Mouse (Mus musculus) liver, embryonic 16.5 days (tissue): Measurements from ENCODE around the gene Apol8. TPM values are rescaled to one million over a fixed set of nuclear protein-coding genes. Genes with fewer than 3 reads are reported as not detected.
A peak's percentile ranks its signal among the peaks of the same experiment; 100 is the strongest.

Experiments
- ATAC-seq: fragments of 200-750 bp; cut with Nextera tagmentation; 2 replicates; pipeline ENCODE4 v1.8.0; 2017; ENCODE audit warnings: low read depth, mild to moderate bottlenecking, moderate number of reproducible peaks, moderate library complexity
- H3K27ac ChIP-seq: fragments of 300-500 bp; sonication (generic); 2 replicates; pipeline ENCODE4 v1.5.1; 2014; ENCODE audit warnings: mild to moderate bottlenecking, low read length
- H3K27me3 ChIP-seq: fragments of 300-500 bp; sonication (generic); 2 replicates; pipeline ENCODE4 v1.6.1; 2014; ENCODE audit warnings: low read depth, low read length, mixed read lengths; ENCODE audit not compliant: control insufficient read depth, insufficient read depth
- H3K36me3 ChIP-seq: fragments of 300-500 bp; sonication (generic); 2 replicates; pipeline ENCODE4 v1.6.1; 2014; ENCODE audit warnings: mild to moderate bottlenecking; ENCODE audit not compliant: control insufficient read depth, insufficient read depth
- H3K4me1 ChIP-seq: fragments of 300-500 bp; sonication (generic); 2 replicates; pipeline ENCODE4 v1.6.1; 2014; ENCODE audit warnings: low read depth, low read length, mixed read lengths; ENCODE audit not compliant: control insufficient read depth
- H3K4me2 ChIP-seq: fragments of 300-500 bp; sonication (generic); 2 replicates; pipeline ENCODE4 v1.6.1; 2014; ENCODE audit warnings: low read depth, low read length, mixed read lengths
- H3K4me3 ChIP-seq: fragments of 300-500 bp; sonication (generic); 2 replicates; pipeline ENCODE4 v1.5.1; 2014; ENCODE audit warnings: low read depth, mild to moderate bottlenecking, low read length
- H3K9ac ChIP-seq: fragments of 300-500 bp; sonication (generic); 2 replicates; pipeline ENCODE4 v1.6.1; 2014; ENCODE audit warnings: low read depth, low read length
- H3K9me3 ChIP-seq: fragments of 300-500 bp; sonication (generic); replicated peaks from 2 replicates; pipeline ENCODE4 v1.6.1; 2016; ENCODE audit warnings: low read length; ENCODE audit not compliant: control insufficient read depth
- WGBS: fragments of 180-500 bp; shearing (Covaris S2); extraction: QIAGEN DNeasy Blood & Tissue Kit; methylation state at CpG from one replicate; pipeline ENCODE4 v1.1.7; 2014; ENCODE audit not compliant: insufficient replicate concordance; 5-methylcytosine and 5-hydroxymethylcytosine counted together
- polyA plus RNA-seq: library from polyadenylated mRNA; unstranded; fragments of >200 nt; fragmentation: Nextera tagmentation; extraction: Ambion mirVana; gene quantifications from 2 replicates; pipeline ENCODE4 v1.2.1, GENCODE M21; 2015

Gene Apol8
- polyA plus RNA-seq, 1 experiment from 2014 or later: 26.9 TPM

DNA sequence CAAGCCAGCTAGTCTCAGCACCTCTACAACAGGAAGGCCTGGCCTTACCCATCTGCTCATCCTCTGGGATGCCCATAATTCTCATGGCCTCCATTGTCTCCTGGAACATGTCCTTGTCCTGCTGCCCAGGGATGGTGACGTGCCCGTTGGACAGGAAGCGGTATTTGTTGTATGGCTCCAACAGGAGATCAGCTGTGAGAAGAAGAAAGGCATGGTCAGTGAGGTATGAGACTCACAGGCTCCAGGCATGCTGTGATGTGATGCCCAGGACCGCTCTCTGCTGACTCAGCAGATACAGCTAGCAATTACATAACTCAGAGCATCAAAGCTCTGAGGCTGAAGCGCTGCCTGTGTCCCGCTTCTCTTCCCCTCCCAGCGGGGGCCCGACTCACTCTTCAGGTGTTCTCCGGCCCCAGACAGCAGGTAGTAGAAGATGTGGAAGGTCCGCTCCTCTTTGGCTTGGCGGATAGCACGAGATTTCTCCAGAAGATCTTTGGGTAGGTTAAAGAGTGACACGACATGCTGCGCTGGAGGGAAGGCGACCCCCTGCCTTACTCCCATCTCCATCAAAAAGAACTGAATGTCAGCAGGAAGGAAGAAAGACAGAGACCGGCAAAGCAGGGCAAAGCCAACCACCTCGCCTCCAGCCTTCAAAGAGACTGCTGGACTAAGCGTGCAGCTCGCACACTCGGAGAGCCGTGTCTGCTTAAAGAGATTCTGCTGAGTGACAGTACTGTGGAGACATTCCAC is 34.0 kb upstream of the Apol8 start:
- WGBS: 90% methylated on average over 21 of the region's 21 CpGs
- H3K27me3 ChIP-seq: no peaks in the 10 kb centered on the region
- no peak overlapping the region for H3K27ac ChIP-seq
- no peak for ATAC-seq
- H3K4me1 ChIP-seq: no peaks in the 10 kb centered on the region
- H3K4me3 ChIP-seq: no peak overlapping the region
- no peak overlapping the region for H3K4me2 ChIP-seq
- H3K9me3 ChIP-seq: no peaks in the 10 kb centered on the region
- peaks cover 70% of the 10 kb centered on the region for H3K36me3 ChIP-seq
- no peak overlapping the region for H3K9ac ChIP-seq

- Histone ChIP-seq H3K4me2 (no peak overlapping the region), H3K9ac (no peak overlapping the region), H3K9me3 (no peaks in the 10 kb centered on the region), H3K27ac (no peak overlapping the region), H3K4me1 (no peaks in the 10 kb centered on the region), H3K4me3 (no peak overlapping the region), H3K36me3 (peaks cover 76% of the 10 kb centered on the region), H3K27me3 (no peaks in the 10 kb centered on the region)
- no peak for ATAC-seq
- WGBS: 61% methylated on average over 3 of the region's 3 CpGs
Measured at GRCm38 (mm10) chr15:77789186-77789585, 32.4 kb upstream of the Apol8 start.

GRCm38 (mm10) chr15:77788356-77788755 is 31.6 kb upstream of the Apol8 start:
- peaks cover 84% of the 10 kb centered on the region for H3K36me3 ChIP-seq
- WGBS: 78% methylated on average over 6 of the region's 6 CpGs
- no peak overlapping the region for H3K9ac ChIP-seq
- H3K4me3 ChIP-seq: no peak overlapping the region
- ATAC-seq: no peak
- no peaks in the 10 kb centered on the region for H3K27me3 ChIP-seq
- no peak overlapping the region for H3K27ac ChIP-seq
- no peak overlapping the region for H3K4me2 ChIP-seq
- H3K4me1 ChIP-seq: no peaks in the 10 kb centered on the region
- no peaks in the 10 kb centered on the region for H3K9me3 ChIP-seq

GRCm38 (mm10) chr15:77785807-77786206 is 29.0 kb upstream of the Apol8 start:
- Histone ChIP-seq H3K9me3 (no peaks in the 10 kb centered on the region), H3K27me3 (no peaks in the 10 kb centered on the region), H3K27ac (no peak overlapping the region), H3K36me3 (peaks cover 95% of the 10 kb centered on the region), H3K4me2 (no peak overlapping the region), H3K4me3 (no peak overlapping the region), H3K4me1 (no peaks in the 10 kb centered on the region), H3K9ac (no peak overlapping the region)
- WGBS: 71% methylated on average over 1 of the region's 1 CpGs
- no peak for ATAC-seq

GRCm38 (mm10) chr15:77784039-77784824 is 27.4 kb upstream of the Apol8 start:
- H3K4me1 ChIP-seq: no peaks in the 10 kb centered on the region
- no peak overlapping the region for H3K4me2 ChIP-seq
- no peak overlapping the region for H3K27ac ChIP-seq
- peaks cover 95% of the 10 kb centered on the region for H3K36me3 ChIP-seq
- no peak overlapping the region for H3K4me3 ChIP-seq
- no peaks in the 10 kb centered on the region for H3K9me3 ChIP-seq
- no peak for ATAC-seq
- H3K9ac ChIP-seq: no peak overlapping the region
- 82% methylated on average over 22 of the region's 22 CpGs for WGBS
- H3K27me3 ChIP-seq: no peaks in the 10 kb centered on the region

- Histone ChIP-seq H3K27ac (no peak overlapping the region), H3K4me2 (no peak overlapping the region), H3K9me3 (no peaks in the 10 kb centered on the region), H3K36me3 (peaks cover 94% of the 10 kb centered on the region), H3K4me3 (no peak overlapping the region), H3K9ac (no peak overlapping the region), H3K4me1 (no peaks in the 10 kb centered on the region), H3K27me3 (no peaks in the 10 kb centered on the region)
- ATAC-seq: no peak
- WGBS: 73% methylated on average over 11 of the region's 11 CpGs
Measured at GRCm38 (mm10) chr15:77782449-77783014, 25.7 kb upstream of the Apol8 start.

DNA sequence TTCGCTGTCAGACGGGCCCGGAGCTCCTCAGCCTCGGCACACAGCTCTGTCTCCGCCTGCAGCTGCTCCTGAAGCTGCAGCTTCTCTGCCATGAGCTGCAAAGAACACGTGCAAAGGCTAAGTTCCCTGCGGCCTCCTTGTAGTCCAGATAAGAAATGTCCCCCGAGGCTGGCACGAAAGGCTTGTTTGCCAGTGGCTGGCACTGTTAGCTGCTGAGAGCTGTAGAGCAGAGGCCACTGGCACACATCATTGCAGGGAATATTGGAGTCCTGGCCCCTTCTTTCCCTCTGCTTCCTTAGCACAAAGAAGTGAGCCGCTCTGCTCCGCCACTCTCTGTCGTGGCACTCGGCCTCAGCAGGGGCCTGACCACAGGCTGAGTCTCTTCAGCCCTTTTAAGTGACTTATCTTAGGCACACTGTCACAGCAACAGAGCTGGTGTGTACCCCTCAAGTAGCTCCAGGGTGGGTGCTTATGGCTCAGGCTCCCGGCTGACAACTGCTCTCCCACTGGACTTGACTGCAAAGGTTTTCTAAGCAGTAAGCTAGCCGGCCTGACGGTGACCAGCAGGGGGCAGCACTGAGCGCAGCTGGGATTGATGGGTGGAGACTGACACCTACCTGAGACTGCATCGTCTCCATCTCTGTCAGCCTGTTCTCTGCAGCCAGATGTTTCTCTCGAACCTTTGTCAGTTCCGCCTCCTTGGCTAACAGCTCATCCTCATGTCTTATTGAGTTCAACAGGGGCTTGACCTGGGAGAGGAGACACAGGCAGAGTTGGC is 18.6 kb upstream of the Apol8 start:
- Histone ChIP-seq H3K9ac (no peak overlapping the region), H3K9me3 (no peaks in the 10 kb centered on the region), H3K4me1 (peaks cover 30% of the 10 kb centered on the region), H3K27me3 (no peaks in the 10 kb centered on the region), H3K4me3 (no peak overlapping the region), H3K36me3 (peaks cover 94% of the 10 kb centered on the region), H3K27ac (no peak overlapping the region), H3K4me2 (no peak overlapping the region)
- 56% methylated on average over 20 of the region's 20 CpGs for WGBS
- ATAC-seq: no peak

- Histone ChIP-seq H3K27me3 (no peaks in the 10 kb centered on the region), H3K36me3 (peaks cover 93% of the 10 kb centered on the region), H3K4me2 (no peak overlapping the region), H3K27ac (peak overlapping the region; percentile 54), H3K4me1 (peaks cover 30% of the 10 kb centered on the region), H3K9ac (no peak overlapping the region), H3K4me3 (no peak overlapping the region), H3K9me3 (no peaks in the 10 kb centered on the region)
- no peak for ATAC-seq
- 86% methylated on average over 10 of the region's 10 CpGs for WGBS
Measured at GRCm38 (mm10) chr15:77774303-77774702, 17.5 kb upstream of the Apol8 start.
